Mouse (Mus musculus) heart, adult 2 months (tissue): ENCODE results near the gene Fchsd2.

Experiments used
- CTCF ChIP-seq: fragments of 200-600 bp; IDR thresholded peaks from 2 replicates; pipeline ENCODE4 v1.8.1; 2022; ENCODE audit warnings: antibody characterized with exemption, mild to moderate bottlenecking, moderate library complexity
- EP300 ChIP-seq: fragments of 200-500 bp; IDR thresholded peaks from 2 replicates; pipeline ENCODE4 v1.6.1; 2011; ENCODE audit warnings: low read depth, low read length, control low read depth; ENCODE audit not compliant: insufficient read depth
- POLR2A ChIP-seq: fragments of 200-500 bp; IDR thresholded peaks from 2 replicates; pipeline ENCODE4 v1.6.1; 2011; ENCODE audit warnings: mild to moderate bottlenecking, low read depth, low read length, control low read depth; ENCODE audit not compliant: insufficient read depth

- TF ChIP-seq CTCF (no peak), POLR2A (no peak), EP300 (no peak)
These were observed 227.9 kb downstream of the Fchsd2 start for GRCm38 (mm10) chr7:101320399-101321217.
